Mouse (Mus musculus): ENCODE measurements around the gene Tctex1d2.

GRCm38 (mm10) chr16:32419517-32420483, at the start of gene Tctex1d2:
- TF ChIP-seq GATA1 (IDR thresholded peaks at IDR 0.05; ENCODE audit: low read length) (no peak), TAL1 (IDR thresholded peaks at IDR 0.05; ENCODE audit: low read length) (no peak)
